Mouse (Mus musculus) cerebellum, postnatal 14 days (tissue): ENCODE data around the gene Bst2.

Experiments
- DNase-seq, 2 experiments: peaks; one replicate each; pipeline ENCODE4 v3.0.0; 2021; ENCODE audit warnings: mixed read lengths in 2 of 2

Bst2 gene

GRCm38 (mm10) chr8:71537028-71537867, at the start of gene Bst2:
Gene Bst2 (minus strand): TSS chr8:71537456.
- DNase-seq, result no peak

GRCm38 (mm10) chr8:71586891-71587290, 49.6 kb upstream of the Bst2 start:
- DNase-seq, result peak; percentile 71 to 82

GRCm38 (mm10) chr8:71580201-71580600, 42.9 kb upstream of the Bst2 start:
- peak in 1 of 2 experiments; percentile 45 for DNase-seq

- peak; percentile 48 to 50 for DNase-seq
Measured at GRCm38 (mm10) chr8:71579476-71579875, 42.2 kb upstream of the Bst2 start.

- DNase-seq, result no peak
Measured at GRCm38 (mm10) chr8:71579009-71579408, 41.8 kb upstream of the Bst2 start.

- peak; percentile 46 to 49 for DNase-seq
Measured at GRCm38 (mm10) chr8:71577856-71578387, 40.7 kb upstream of the Bst2 start.

- DNase-seq, result no peak
Measured at GRCm38 (mm10) chr8:71575020-71575419, 37.8 kb upstream of the Bst2 start.

- DNase-seq, result peak in 1 of 2 experiments; percentile 36
Measured at GRCm38 (mm10) chr8:71574426-71574825, 37.2 kb upstream of the Bst2 start.

- DNase-seq, result peak; percentile 64 to 77
Measured at GRCm38 (mm10) chr8:71572847-71573633, 35.8 kb upstream of the Bst2 start.

- DNase-seq, result peak; percentile 57 to 69
Measured at GRCm38 (mm10) chr8:71572077-71572476, 34.8 kb upstream of the Bst2 start.

GRCm38 (mm10) chr8:71570291-71570954, 33.2 kb upstream of the Bst2 start:
- DNase-seq, result peak; percentile 97 to 98

- DNase-seq, result peak; percentile 94 to 95
Measured at GRCm38 (mm10) chr8:71569366-71570290, 32.4 kb upstream of the Bst2 start.

- peak; percentile 47 for DNase-seq
Measured at GRCm38 (mm10) chr8:71568941-71569340, 31.7 kb upstream of the Bst2 start.

- peak; percentile 87 to 91 for DNase-seq
Measured at GRCm38 (mm10) chr8:71568387-71568937, 31.2 kb upstream of the Bst2 start, which contains the start of gene Slc27a1. Gene Slc27a1 (plus strand): TSS chr8:71568882.

- DNase-seq, result no peak
Measured at GRCm38 (mm10) chr8:71567587-71567986, 30.3 kb upstream of the Bst2 start.

GRCm38 (mm10) chr8:71566501-71566900, 29.2 kb upstream of the Bst2 start, which contains the start of gene Nxnl1:
Gene Nxnl1 (minus strand): TSS chr8:71566601.
- DNase-seq, result no peak

- DNase-seq, result peak in 1 of 2 experiments; percentile 55
Measured at GRCm38 (mm10) chr8:71563992-71564391, 26.7 kb upstream of the Bst2 start.

GRCm38 (mm10) chr8:71562751-71563150, 25.5 kb upstream of the Bst2 start:
- peak; percentile 84 to 90 for DNase-seq

- peak; percentile 78 to 82 for DNase-seq
Measured at GRCm38 (mm10) chr8:71561401-71561800, 24.1 kb upstream of the Bst2 start.

GRCm38 (mm10) chr8:71560765-71561164, 23.5 kb upstream of the Bst2 start:
- no peak for DNase-seq

GRCm38 (mm10) chr8:71560071-71560470, 22.8 kb upstream of the Bst2 start:
- no peak for DNase-seq
